Mouse (Mus musculus): ENCODE data around the gene Usp24. TPM values are rescaled to one million over a fixed set of nuclear protein-coding genes. Genes with fewer than 3 reads are reported as not detected.

The Usp24 gene
- total and polyA plus RNA-seq, 3 experiments: 27.0 to 40.8 (median 31.9) TPM

DNA sequence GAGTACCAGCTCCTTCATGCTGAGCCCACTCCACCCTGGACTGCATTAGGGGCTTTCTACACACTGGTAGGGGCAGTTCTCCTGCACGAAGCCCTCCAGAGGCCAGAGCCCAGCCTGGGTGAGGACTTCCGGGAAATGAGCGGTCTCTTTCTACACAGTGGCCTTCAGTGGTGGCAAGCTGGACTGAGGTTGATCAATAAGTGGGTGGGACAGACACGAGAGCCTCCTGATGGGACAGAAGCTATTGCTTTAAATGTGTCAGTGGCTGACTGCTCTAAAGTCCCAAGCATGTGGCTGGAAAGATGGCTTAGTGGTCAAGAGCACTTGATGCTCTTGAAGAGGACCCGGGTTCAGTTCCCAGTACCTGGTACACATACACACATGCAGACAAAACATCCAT is 137.1 kb downstream of the Usp24 start:
- Histone ChIP-seq H3K9ac (ENCODE audit: control insufficient read depth, low read depth, low read length, poor library complexity, severe bottlenecking) (no peak overlapping the region), H3K9me3 (replicated peaks; ENCODE audit: insufficient read depth, low read length) (no peaks in the 10 kb centered on the region), H3K27ac (ENCODE audit: control insufficient read depth, low read depth, low read length) (no peak overlapping the region), H3K4me3 (ENCODE audit: control insufficient read depth in 1 of 2, insufficient read depth in 1 of 2, low read depth in 2 of 2, low read length in 2 of 2) (no peak overlapping the region), H3K36me3 (ENCODE audit: control insufficient read depth in 1 of 2, insufficient read depth in 2 of 2, low read length in 2 of 2) (peaks cover 0 to 16% of the 10 kb centered on the region in 2 experiments; a peak in 2 of 4 replicates), H3K4me1 (ENCODE audit: control insufficient read depth in 1 of 2, insufficient read depth in 2 of 2, low read length in 2 of 2) (no peaks in the 10 kb centered on the region), H3K79me2 (ENCODE audit: control insufficient read depth, insufficient read depth, low read length, poor library complexity) (no peaks in the 10 kb centered on the region), H3K27me3 (ENCODE audit: control insufficient read depth in 1 of 2, insufficient read depth in 2 of 2, low read length in 2 of 2) (no peaks in the 10 kb centered on the region)
- TF ChIP-seq USF2 (IDR thresholded peaks at IDR 0.05; ENCODE audit: borderline replicate concordance in 1 of 2, insufficient read depth in 1 of 2, low read depth in 1 of 2, low read length in 2 of 2) (no peak), UBTF (IDR thresholded peaks at IDR 0.05; ENCODE audit: borderline replicate concordance, insufficient read depth, low read depth, low read length) (no peak), NELFE (IDR thresholded peaks at IDR 0.05; ENCODE audit: low read depth, low read length) (no peak), BHLHE40 (IDR thresholded peaks at IDR 0.05; ENCODE audit: borderline replicate concordance, low read depth, low read length) (no peak), USF1 (IDR thresholded peaks at IDR 0.05; ENCODE audit: low read depth, low read length) (no peak), MEF2A (IDR thresholded peaks at IDR 0.05; ENCODE audit: extremely low read depth, insufficient replicate concordance, low read depth, low read length, poor library complexity, severe bottlenecking) (no peak), ZNF384 (IDR thresholded peaks at IDR 0.05; ENCODE audit: low read depth, low read length) (no peak), ZC3H11A (IDR thresholded peaks at IDR 0.05; ENCODE audit: low read depth, low read length) (no peak), RCOR1 (IDR thresholded peaks at IDR 0.05; ENCODE audit: low read depth, low read length) (no peak), MAFK (IDR thresholded peaks at IDR 0.05; ENCODE audit: borderline replicate concordance, low read depth, low read length) (no peak), GABPA (IDR thresholded peaks at IDR 0.05; ENCODE audit: low read depth, low read length) (no peak), POLR2AphosphoS2 (IDR thresholded peaks at IDR 0.05; ENCODE audit: low read length) (no peak), GATA1 (IDR thresholded peaks at IDR 0.05; ENCODE audit: low read depth, low read length) (no peak), E2F4 (IDR thresholded peaks at IDR 0.05; ENCODE audit: borderline replicate concordance, low read depth, low read length) (no peak), SIN3A (IDR thresholded peaks at IDR 0.05; ENCODE audit: low read length) (no peak), ZKSCAN1 (IDR thresholded peaks at IDR 0.05; ENCODE audit: low read depth, low read length) (no peak), KAT2A (conservative IDR thresholded peaks at IDR 0.05; ENCODE audit: low read depth, low read length) (no peak)
- DNase-seq (ENCODE audit: low read depth, low spot score): no peak

DNA sequence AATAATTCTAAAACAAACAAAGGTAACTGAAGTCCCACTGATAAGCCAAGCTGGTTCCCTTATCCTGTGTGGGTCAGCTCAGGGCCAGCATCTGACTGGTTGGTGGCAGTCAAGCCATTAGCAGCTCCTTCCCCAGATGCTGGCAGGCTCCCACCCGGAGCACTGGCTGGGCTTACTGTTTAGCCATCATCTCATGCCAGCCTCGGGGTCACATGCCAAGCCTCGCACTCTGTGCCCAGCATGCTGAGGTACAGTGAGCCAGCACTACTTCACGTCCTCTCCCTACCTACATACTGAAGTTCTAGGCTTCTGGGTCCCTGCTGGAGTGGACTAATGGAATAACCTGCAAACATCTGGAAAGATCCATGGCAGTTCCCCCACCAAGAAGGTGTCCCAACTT is 137.5 kb downstream of the Usp24 start:
- Histone ChIP-seq H3K79me2 (ENCODE audit: control insufficient read depth, insufficient read depth, low read length, poor library complexity) (no peaks in the 10 kb centered on the region), H3K9me3 (replicated peaks; ENCODE audit: insufficient read depth, low read length) (no peaks in the 10 kb centered on the region), H3K27me3 (ENCODE audit: control insufficient read depth in 1 of 2, insufficient read depth in 2 of 2, low read length in 2 of 2) (no peaks in the 10 kb centered on the region), H3K9ac (ENCODE audit: control insufficient read depth, low read depth, low read length, poor library complexity, severe bottlenecking) (no peak overlapping the region), H3K27ac (ENCODE audit: control insufficient read depth, low read depth, low read length) (no peak overlapping the region), H3K36me3 (ENCODE audit: control insufficient read depth in 1 of 2, insufficient read depth in 2 of 2, low read length in 2 of 2) (peaks cover 0 to 20% of the 10 kb centered on the region in 2 experiments; a peak in 2 of 4 replicates), H3K4me3 (ENCODE audit: control insufficient read depth in 1 of 2, insufficient read depth in 1 of 2, low read depth in 2 of 2, low read length in 2 of 2) (no peak overlapping the region), H3K4me1 (ENCODE audit: control insufficient read depth in 1 of 2, insufficient read depth in 2 of 2, low read length in 2 of 2) (no peaks in the 10 kb centered on the region)
- no peak for TF ChIP-seq TCF12 (IDR thresholded peaks at IDR 0.05; ENCODE audit: low read depth, low read length)
- TF ChIP-seq GABPA (IDR thresholded peaks at IDR 0.05; ENCODE audit: low read depth, low read length): no peak
- TF ChIP-seq MEF2A (IDR thresholded peaks at IDR 0.05; ENCODE audit: extremely low read depth, insufficient replicate concordance, low read depth, low read length, poor library complexity, severe bottlenecking): no peak
- no peak for DNase-seq (ENCODE audit: low read depth, low spot score)
